Mouse (Mus musculus): Measurements from ENCODE around the gene Ccl7. TPM values are rescaled to one million over a fixed set of nuclear protein-coding genes. Genes with fewer than 3 reads are reported as not detected.

The Ccl7 gene
- polyA plus RNA-seq, 1 experiment = not detected

- no peaks in the 10 kb centered on the region for H3K27me3 ChIP-seq (ENCODE audit: control insufficient read depth, insufficient read depth, low read length)
- DNase-seq (ENCODE audit: low read depth in 1 of 2, low spot score in 2 of 2) = no peak
- 61% methylated on average over 1 of the region's 1 CpGs for WGBS
- H3K27ac ChIP-seq (ENCODE audit: insufficient read depth, low read length) = no peak overlapping the region
- H3K4me3 ChIP-seq (ENCODE audit: extremely low read depth, insufficient read depth, insufficient read length) = no peak overlapping the region
- H3K36me3 ChIP-seq (ENCODE audit: control insufficient read depth, insufficient read depth, low read length) = no peaks in the 10 kb centered on the region
- no peaks in the 10 kb centered on the region for H3K4me1 ChIP-seq (ENCODE audit: control insufficient read depth, insufficient read depth, insufficient read length)
- no peak for TF ChIP-seq POLR2A (IDR thresholded peaks at IDR 0.05; ENCODE audit: low read depth, low read length)
- TF ChIP-seq CTCF (IDR thresholded peaks at IDR 0.05; ENCODE audit: extremely low read depth, insufficient read depth, insufficient read length, insufficient replicate concordance) = no peak
Measured at GRCm38 (mm10) chr11:82072374-82072773, 26.9 kb downstream of the Ccl7 start.

GRCm38 (mm10) chr11:82072984-82073383, 27.5 kb downstream of the Ccl7 start:
- Histone ChIP-seq H3K36me3 (ENCODE audit: control insufficient read depth, insufficient read depth, low read length) (no peaks in the 10 kb centered on the region), H3K27ac (ENCODE audit: insufficient read depth, low read length) (no peak overlapping the region), H3K4me3 (ENCODE audit: extremely low read depth, insufficient read depth, insufficient read length) (no peak overlapping the region), H3K27me3 (ENCODE audit: control insufficient read depth, insufficient read depth, low read length) (no peaks in the 10 kb centered on the region), H3K4me1 (ENCODE audit: control insufficient read depth, insufficient read depth, insufficient read length) (no peaks in the 10 kb centered on the region)
- TF ChIP-seq CTCF (IDR thresholded peaks at IDR 0.05; ENCODE audit: extremely low read depth, insufficient read depth, insufficient read length, insufficient replicate concordance) (no peak), POLR2A (IDR thresholded peaks at IDR 0.05; ENCODE audit: low read depth, low read length) (no peak)
- WGBS = 68% methylated on average over 3 of the region's 3 CpGs
- DNase-seq (ENCODE audit: low read depth in 1 of 2, low spot score in 2 of 2) = no peak

- WGBS = 85% methylated on average over 3 of the region's 3 CpGs
- H3K36me3 ChIP-seq (ENCODE audit: control insufficient read depth, insufficient read depth, low read length) = no peaks in the 10 kb centered on the region
- H3K27ac ChIP-seq (ENCODE audit: insufficient read depth, low read length) = no peak overlapping the region
- H3K4me3 ChIP-seq (ENCODE audit: extremely low read depth, insufficient read depth, insufficient read length) = no peak overlapping the region
- TF ChIP-seq CTCF (IDR thresholded peaks at IDR 0.05; ENCODE audit: extremely low read depth, insufficient read depth, insufficient read length, insufficient replicate concordance) (no peak), POLR2A (IDR thresholded peaks at IDR 0.05; ENCODE audit: low read depth, low read length) (no peak)
- no peaks in the 10 kb centered on the region for H3K27me3 ChIP-seq (ENCODE audit: control insufficient read depth, insufficient read depth, low read length)
- no peaks in the 10 kb centered on the region for H3K4me1 ChIP-seq (ENCODE audit: control insufficient read depth, insufficient read depth, insufficient read length)
- DNase-seq (ENCODE audit: low read depth in 1 of 2, low spot score in 2 of 2) = no peak
Measured at GRCm38 (mm10) chr11:82073686-82074085, 28.2 kb downstream of the Ccl7 start.

GRCm38 (mm10) chr11:82077031-82077430, 31.5 kb downstream of the Ccl7 start:
- TF ChIP-seq CTCF (IDR thresholded peaks at IDR 0.05; ENCODE audit: extremely low read depth, insufficient read depth, insufficient read length, insufficient replicate concordance) = no peak
- no peak for TF ChIP-seq POLR2A (IDR thresholded peaks at IDR 0.05; ENCODE audit: low read depth, low read length)
- H3K4me1 ChIP-seq (ENCODE audit: control insufficient read depth, insufficient read depth, insufficient read length) = no peaks in the 10 kb centered on the region
- WGBS = 43% methylated on average over 3 of the region's 3 CpGs

GRCm38 (mm10) chr11:82078136-82078730, 32.7 kb downstream of the Ccl7 start:
- Histone ChIP-seq H3K27ac (ENCODE audit: insufficient read depth, low read length) (no peak overlapping the region), H3K36me3 (ENCODE audit: control insufficient read depth, insufficient read depth, low read length) (no peaks in the 10 kb centered on the region), H3K27me3 (ENCODE audit: control insufficient read depth, insufficient read depth, low read length) (no peaks in the 10 kb centered on the region), H3K4me1 (ENCODE audit: control insufficient read depth, insufficient read depth, insufficient read length) (no peaks in the 10 kb centered on the region), H3K4me3 (ENCODE audit: extremely low read depth, insufficient read depth, insufficient read length) (no peak overlapping the region)
- no peak for TF ChIP-seq CTCF (IDR thresholded peaks at IDR 0.05; ENCODE audit: extremely low read depth, insufficient read depth, insufficient read length, insufficient replicate concordance)
- no peak for TF ChIP-seq POLR2A (IDR thresholded peaks at IDR 0.05; ENCODE audit: low read depth, low read length)
- no peak for DNase-seq (ENCODE audit: low read depth in 1 of 2, low spot score in 2 of 2)

More at GRCm38 (mm10) chr11:82077031-82077430, 31.5 kb downstream of the Ccl7 start:
- H3K4me3 ChIP-seq (ENCODE audit: extremely low read depth, insufficient read depth, insufficient read length) = no peak overlapping the region
- no peaks in the 10 kb centered on the region for H3K27me3 ChIP-seq (ENCODE audit: control insufficient read depth, insufficient read depth, low read length)
- no peak for DNase-seq (ENCODE audit: low read depth in 1 of 2, low spot score in 2 of 2)
- no peaks in the 10 kb centered on the region for H3K36me3 ChIP-seq (ENCODE audit: control insufficient read depth, insufficient read depth, low read length)
- no peak overlapping the region for H3K27ac ChIP-seq (ENCODE audit: insufficient read depth, low read length)

GRCm38 (mm10) chr11:82080865-82081264, 35.4 kb downstream of the Ccl7 start:
- Histone ChIP-seq H3K4me1 (ENCODE audit: control insufficient read depth, insufficient read depth, insufficient read length) (no peaks in the 10 kb centered on the region), H3K27me3 (ENCODE audit: control insufficient read depth, insufficient read depth, low read length) (no peaks in the 10 kb centered on the region), H3K4me3 (ENCODE audit: extremely low read depth, insufficient read depth, insufficient read length) (no peak overlapping the region), H3K27ac (ENCODE audit: insufficient read depth, low read length) (no peak overlapping the region), H3K36me3 (ENCODE audit: control insufficient read depth, insufficient read depth, low read length) (no peaks in the 10 kb centered on the region)
- 66% methylated on average over 3 of the region's 3 CpGs for WGBS
- TF ChIP-seq POLR2A (IDR thresholded peaks at IDR 0.05; ENCODE audit: low read depth, low read length) = no peak
- no peak for TF ChIP-seq CTCF (IDR thresholded peaks at IDR 0.05; ENCODE audit: extremely low read depth, insufficient read depth, insufficient read length, insufficient replicate concordance)
- DNase-seq (ENCODE audit: low read depth in 1 of 2, low spot score in 2 of 2) = no peak

- no peak overlapping the region for H3K4me3 ChIP-seq (ENCODE audit: extremely low read depth, insufficient read depth, insufficient read length)
- WGBS = 90% methylated on average over 3 of the region's 3 CpGs
Measured at GRCm38 (mm10) chr11:82084360-82084759, 38.8 kb downstream of the Ccl7 start.

More at GRCm38 (mm10) chr11:82084360-82084759, 38.8 kb downstream of the Ccl7 start:
- no peak for DNase-seq (ENCODE audit: low read depth in 1 of 2, low spot score in 2 of 2)
- Histone ChIP-seq H3K27ac (ENCODE audit: insufficient read depth, low read length) (no peak overlapping the region), H3K27me3 (ENCODE audit: control insufficient read depth, insufficient read depth, low read length) (no peaks in the 10 kb centered on the region), H3K36me3 (ENCODE audit: control insufficient read depth, insufficient read depth, low read length) (no peaks in the 10 kb centered on the region), H3K4me1 (ENCODE audit: control insufficient read depth, insufficient read depth, insufficient read length) (no peaks in the 10 kb centered on the region)
- no peak for TF ChIP-seq CTCF (IDR thresholded peaks at IDR 0.05; ENCODE audit: extremely low read depth, insufficient read depth, insufficient read length, insufficient replicate concordance)
- no peak for TF ChIP-seq POLR2A (IDR thresholded peaks at IDR 0.05; ENCODE audit: low read depth, low read length)

Other genes with a start within 250 kb of the Ccl7 start
- gene 5530401A14Rik, start 185.0 kb upstream of the Ccl7 start, polyA plus RNA-seq (2012; rRNA removed) = not detected in 2 replicates
- 0.46 and 0.56 TPM in 2 replicates for gene Asic2, start 77.3 kb upstream of the Ccl7 start, polyA plus RNA-seq (2012; rRNA removed)
- gene Ccl2, start 10.1 kb upstream of the Ccl7 start, polyA plus RNA-seq (2012; rRNA removed) = 1.4 and 2.3 TPM in 2 replicates
- not detected in 2 replicates for gene Gm17268, start 7.2 kb upstream of the Ccl7 start, polyA plus RNA-seq (2012; rRNA removed)
- 0.72 and 1.1 TPM in 2 replicates for gene Ccl11, start 12.1 kb downstream of the Ccl7 start, polyA plus RNA-seq (2012; rRNA removed)
- 0.42 TPM in 1 of 2 replicates, not detected in the other for gene Ccl12, start 56.1 kb downstream of the Ccl7 start, polyA plus RNA-seq (2012; rRNA removed)
- 0.61 TPM in 1 of 2 replicates, not detected in the other for gene Ccl8, start 69.5 kb downstream of the Ccl7 start, polyA plus RNA-seq (2012; rRNA removed)